Comparison of ENCODE assay signal across 8 mouse cellular contexts in the genomic region with DNA sequence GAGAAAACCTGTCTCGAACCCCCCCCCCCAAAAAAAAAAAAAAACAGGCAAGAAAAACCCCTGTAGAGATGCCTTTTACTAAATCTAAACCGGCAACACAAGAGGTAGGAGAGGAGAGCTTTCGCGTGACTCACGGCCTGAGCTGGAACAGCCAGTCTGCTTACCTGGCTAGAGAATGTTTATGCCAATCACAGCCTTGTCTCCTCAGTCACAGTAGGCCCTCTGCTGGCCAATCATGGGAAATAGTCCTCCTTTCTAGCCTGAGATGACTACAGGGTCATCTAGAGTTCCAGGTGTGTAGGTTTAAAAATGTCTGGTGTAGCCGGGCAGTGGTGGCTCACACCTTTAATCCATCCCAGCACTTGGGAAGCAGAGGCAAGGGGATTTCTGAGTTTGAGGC. TPM values are rescaled to one million over a fixed set of nuclear protein-coding genes. Genes with fewer than 3 reads are reported as not detected.
DNase-seq lines count a peak whose midpoint lies in the region; ATAC-seq and TF ChIP-seq lines count a peak whose summit lies in the region.

No protein-coding gene starts in this region.

- 21% methylated on average over 6 of the region's 6 CpGs for WGBS in lung, embryonic 14.5 days
- WGBS in stomach, postnatal 0 days = 9% methylated on average over 6 of the region's 6 CpGs

- H3K9me3 ChIP-seq in lung, embryonic 14.5 days (ENCODE audit: low read depth, low read length) = no peaks in the 10 kb centered on the region
- H3K9me3 ChIP-seq in stomach, postnatal 0 days (ENCODE audit: control insufficient read depth, low read length) = no peaks in the 10 kb centered on the region

- no peak overlapping the region for H3K4me2 ChIP-seq in lung, embryonic 14.5 days
- H3K4me2 ChIP-seq in stomach, postnatal 0 days (replicated peaks; ENCODE audit: low read depth) = no peak overlapping the region

- no peak for ATAC-seq in lung, embryonic 14.5 days (ENCODE audit: insufficient read depth)
- ATAC-seq in stomach, postnatal 0 days (ENCODE audit: low FRiP score, low TSS enrichment) = peak; percentile 68

- TF ChIP-seq CTCF in lung, embryonic 14.5 days (IDR thresholded peaks at IDR 0.05; ENCODE audit: low read depth) = peak; percentile 79
- TF ChIP-seq CTCF in stomach, postnatal 0 days (IDR thresholded peaks at IDR 0.05; ENCODE audit: low read depth) = peak; percentile 85

- H3K9ac ChIP-seq in lung, embryonic 14.5 days = no peak overlapping the region
- H3K9ac ChIP-seq in stomach, postnatal 0 days (ENCODE audit: low read length) = no peak overlapping the region

- H3K36me3 ChIP-seq in lung, embryonic 14.5 days (ENCODE audit: insufficient read depth) = no peaks in the 10 kb centered on the region
- no peaks in the 10 kb centered on the region for H3K36me3 ChIP-seq in stomach, postnatal 0 days (ENCODE audit: control insufficient read depth, insufficient read depth, low read length)

- peaks cover 22% of the 10 kb centered on the region for H3K4me1 ChIP-seq in lung, embryonic 14.5 days (ENCODE audit: insufficient read depth)
- H3K4me1 ChIP-seq in stomach, postnatal 0 days (replicated peaks; ENCODE audit: control insufficient read depth, insufficient read depth) = peaks cover 3% of the 10 kb centered on the region; the same call in 1 of the 2 replicates

- DNase-seq in left cerebral cortex, postnatal 4 days = peak; percentile 55
- no peak for DNase-seq in left cerebral cortex, adult 8-10 months (ENCODE audit: low spot score in 2 of 2)
- DNase-seq in MEL-GATA-1-ER (ENCODE audit: extremely low read depth, low read depth) = peak; percentile 53
- peak; percentile 79 to 88 for DNase-seq in cerebellum, adult 18-20 months
- DNase-seq in heart, postnatal 10 days = peak; percentile 69 to 70
- peak; percentile 71 for DNase-seq in lung, embryonic 14.5 days
- DNase-seq in stomach, postnatal 0 days (ENCODE audit: low spot score) = peak; percentile 84
- DNase-seq in layer of hippocampus, adult 9-10 months (ENCODE audit: low spot score) = no peak

- H3K27me3 ChIP-seq in lung, embryonic 14.5 days (ENCODE audit: insufficient read depth, low read length) = no peaks in the 10 kb centered on the region
- H3K27me3 ChIP-seq in stomach, postnatal 0 days (ENCODE audit: control insufficient read depth, insufficient read depth, low read length) = no peaks in the 10 kb centered on the region

- no peak overlapping the region for H3K27ac ChIP-seq in lung, embryonic 14.5 days (ENCODE audit: low read depth)
- no peak overlapping the region for H3K27ac ChIP-seq in stomach, postnatal 0 days (replicated peaks)

- H3K4me3 ChIP-seq in lung, embryonic 14.5 days (ENCODE audit: low read depth, low read length) = no peak overlapping the region
- no peak overlapping the region for H3K4me3 ChIP-seq in stomach, postnatal 0 days (ENCODE audit: low read depth, low read length)

- TF ChIP-seq EP300 in stomach, postnatal 0 days (optimal IDR thresholded peaks at IDR 0.05) = no peak

- intact Hi-C loops in left cerebral cortex, postnatal 4 days (cut with DNase I) = no loop called here
- intact Hi-C loops in heart, postnatal 10 days (cut with DNase I) = loop anchor here (5.0 kb wide), 1 partner anchor 190 kb away; the partner anchor contains the start of gene Mlst8

RNA-seq across cellular contexts. Expression of gene Zfp598, which starts 2.1 kb away (rescaled TPM):
- total RNA-seq in left cerebral cortex, postnatal 4 days (2021) = 10 to 100 TPM; 45.5 to 48.5 TPM
- total RNA-seq in left cerebral cortex, adult 8-10 months (2022) = 10 to 100 TPM; 30.4 to 40.9 (median 36.1) TPM
- 10 to 100 TPM; 25.1 to 25.4 TPM for total RNA-seq in heart, postnatal 10 days (2021)
- polyA plus RNA-seq in lung, embryonic 14.5 days (2014; fragmentation: Nextera tagmentation; extraction: Ambion mirVana) = 32.9 and 34.0 TPM in 2 replicates
- polyA plus RNA-seq in stomach, postnatal 0 days (2015; fragmentation: Nextera tagmentation; extraction: Ambion mirVana) = 9.7 and 12.4 TPM in 2 replicates

RNA-seq across cellular contexts. Expression of gene Npw, which starts 9.2 kb away (rescaled TPM):
- total RNA-seq in left cerebral cortex, postnatal 4 days (2021) = under 1 TPM in 1 of 2 experiments, not detected in 1; 0.66 TPM
- under 1 TPM in 1 of 4 experiments, not detected in 3; 0.63 TPM for total RNA-seq in left cerebral cortex, adult 8-10 months (2022)
- total RNA-seq in heart, postnatal 10 days (2021) = not detected
- 0.78 and 1.0 TPM in 2 replicates for polyA plus RNA-seq in lung, embryonic 14.5 days (2014; fragmentation: Nextera tagmentation; extraction: Ambion mirVana)
- 1.2 and 1.8 TPM in 2 replicates for polyA plus RNA-seq in stomach, postnatal 0 days (2015; fragmentation: Nextera tagmentation; extraction: Ambion mirVana)

RNA-seq across cellular contexts. Expression of gene Slc9a3r2, which starts 17.3 kb away (rescaled TPM):
- 10 to 100 TPM; 40.2 to 43.6 TPM for total RNA-seq in left cerebral cortex, postnatal 4 days (2021)
- total RNA-seq in left cerebral cortex, adult 8-10 months (2022) = 10 to 100 TPM; 41.0 to 47.7 (median 42.0) TPM
- 100 to 1,000 TPM; 108 to 133 TPM for total RNA-seq in heart, postnatal 10 days (2021)
- polyA plus RNA-seq in lung, embryonic 14.5 days (2014; fragmentation: Nextera tagmentation; extraction: Ambion mirVana) = 67.8 and 68.3 TPM in 2 replicates
- polyA plus RNA-seq in stomach, postnatal 0 days (2015; fragmentation: Nextera tagmentation; extraction: Ambion mirVana) = 37.9 and 38.0 TPM in 2 replicates

RNA-seq across cellular contexts. Expression of gene Syngr3, which starts 22.3 kb away (rescaled TPM):
- 100 to 1,000 TPM; 164 to 176 TPM for total RNA-seq in left cerebral cortex, postnatal 4 days (2021)
- total RNA-seq in left cerebral cortex, adult 8-10 months (2022) = 100 to 1,000 TPM; 163 to 176 (median 164) TPM
- not detected for total RNA-seq in heart, postnatal 10 days (2021)
- 0.83 and 1.3 TPM in 2 replicates for polyA plus RNA-seq in lung, embryonic 14.5 days (2014; fragmentation: Nextera tagmentation; extraction: Ambion mirVana)
- 5.0 and 5.9 TPM in 2 replicates for polyA plus RNA-seq in stomach, postnatal 0 days (2015; fragmentation: Nextera tagmentation; extraction: Ambion mirVana)

RNA-seq across cellular contexts. Expression of gene Gfer, which starts 28.5 kb away (rescaled TPM):
- 10 to 100 TPM; 21.0 to 22.7 TPM for total RNA-seq in left cerebral cortex, postnatal 4 days (2021)
- total RNA-seq in left cerebral cortex, adult 8-10 months (2022) = 10 to 100 TPM; 17.6 to 19.2 (median 18.0) TPM
- 10 to 100 TPM; 18.9 to 19.8 TPM for total RNA-seq in heart, postnatal 10 days (2021)
- polyA plus RNA-seq in lung, embryonic 14.5 days (2014; fragmentation: Nextera tagmentation; extraction: Ambion mirVana) = 53.9 and 54.4 TPM in 2 replicates
- 27.2 and 27.7 TPM in 2 replicates for polyA plus RNA-seq in stomach, postnatal 0 days (2015; fragmentation: Nextera tagmentation; extraction: Ambion mirVana)

Comparison
In these comparisons a context has a peak if more than half of its experiments do, and no peak if none do; other contexts are left out.
1. DNase-seq: peak in left cerebral cortex, postnatal 4 days (single experiment), MEL-GATA-1-ER (single experiment), cerebellum, adult 18-20 months (2 of 2), heart, postnatal 10 days (2 of 2), lung, embryonic 14.5 days (single experiment) and stomach, postnatal 0 days (single experiment); none in left cerebral cortex, adult 8-10 months (0 of 2) and layer of hippocampus, adult 9-10 months (single experiment).